Mouse (Mus musculus): ENCODE data around the gene Dgkq. TPM values are rescaled to one million over a fixed set of nuclear protein-coding genes. Genes with fewer than 3 reads are reported as not detected.

The Dgkq gene
- polyA plus RNA-seq, 1 experiment from 2014 or later: 6.2 TPM

DNA sequence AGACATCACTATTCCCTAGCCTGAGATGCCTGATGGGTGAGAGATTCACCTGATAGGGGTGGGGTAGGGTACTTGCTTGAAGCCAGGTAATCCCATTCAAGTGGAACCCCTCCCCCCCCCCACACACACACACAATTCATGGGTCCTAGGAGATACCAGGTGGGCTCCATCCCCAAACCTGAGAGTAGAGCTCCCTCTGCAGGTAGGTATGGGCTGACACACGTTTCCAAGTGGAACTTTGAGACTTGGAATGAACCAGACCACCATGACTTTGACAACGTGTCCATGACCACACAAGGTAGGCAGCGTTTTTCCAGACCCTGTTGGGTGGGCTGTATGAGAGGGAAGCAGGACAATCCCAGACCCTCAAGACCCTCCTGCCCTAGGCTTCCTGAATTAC lies 10.4 kb upstream of the Dgkq start:
- no peak overlapping the region for H3K9ac ChIP-seq
- WGBS (ENCODE audit: insufficient replicate concordance): 37% methylated on average over 3 of the region's 3 CpGs
- no peak overlapping the region for H3K4me3 ChIP-seq
- H3K27me3 ChIP-seq (replicated peaks): no peaks in the 10 kb centered on the region
- H3K4me1 ChIP-seq: peaks cover 50% of the 10 kb centered on the region
- no peaks in the 10 kb centered on the region for H3K9me3 ChIP-seq (replicated peaks)
- no peak for ATAC-seq
- no peak overlapping the region for H3K27ac ChIP-seq
- no peak overlapping the region for H3K4me2 ChIP-seq
- H3K36me3 ChIP-seq: 0 out of 2 replicates have a peak, but pooled peaks cover 5% of the 10 kb centered on the region

DNA sequence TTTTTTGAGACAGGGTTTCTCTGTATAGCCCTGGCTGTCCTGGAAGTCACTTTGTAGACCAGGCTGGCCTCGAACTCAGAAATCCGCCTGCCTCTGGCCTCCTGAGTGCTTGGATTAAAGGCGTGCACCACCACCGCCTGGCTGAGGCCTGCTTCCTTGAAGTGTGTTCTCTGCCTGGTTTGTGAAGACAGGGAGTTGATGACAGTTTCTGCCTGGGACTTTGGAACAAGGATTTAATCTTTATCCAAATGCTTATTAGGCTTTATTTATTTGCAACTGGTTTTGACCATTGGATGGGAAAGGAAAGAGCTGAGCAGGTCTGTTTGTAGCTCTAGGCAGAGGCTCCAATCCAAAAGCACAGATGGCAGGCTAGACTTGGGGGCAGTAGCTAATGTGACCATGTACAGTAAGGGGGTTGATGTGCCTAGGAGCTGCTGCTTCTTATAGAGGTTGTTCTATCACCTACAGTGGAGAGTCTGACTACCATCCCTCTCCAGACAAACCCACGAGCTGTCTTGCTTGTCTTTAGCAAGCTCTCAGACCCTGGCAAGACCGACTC lies 8.9 kb upstream of the Dgkq start:
- Histone ChIP-seq H3K4me1 (peaks cover 65% of the 10 kb centered on the region), H3K27ac (peak overlapping the region; percentile 39), H3K4me2 (no peak overlapping the region), H3K9me3 (replicated peaks) (no peaks in the 10 kb centered on the region), H3K9ac (no peak overlapping the region), H3K4me3 (no peak overlapping the region), H3K36me3 (peaks cover 10% of the 10 kb centered on the region), H3K27me3 (replicated peaks) (no peaks in the 10 kb centered on the region)
- 79% methylated on average over 6 of the region's 6 CpGs for WGBS (ENCODE audit: insufficient replicate concordance)
- no peak for ATAC-seq

DNA sequence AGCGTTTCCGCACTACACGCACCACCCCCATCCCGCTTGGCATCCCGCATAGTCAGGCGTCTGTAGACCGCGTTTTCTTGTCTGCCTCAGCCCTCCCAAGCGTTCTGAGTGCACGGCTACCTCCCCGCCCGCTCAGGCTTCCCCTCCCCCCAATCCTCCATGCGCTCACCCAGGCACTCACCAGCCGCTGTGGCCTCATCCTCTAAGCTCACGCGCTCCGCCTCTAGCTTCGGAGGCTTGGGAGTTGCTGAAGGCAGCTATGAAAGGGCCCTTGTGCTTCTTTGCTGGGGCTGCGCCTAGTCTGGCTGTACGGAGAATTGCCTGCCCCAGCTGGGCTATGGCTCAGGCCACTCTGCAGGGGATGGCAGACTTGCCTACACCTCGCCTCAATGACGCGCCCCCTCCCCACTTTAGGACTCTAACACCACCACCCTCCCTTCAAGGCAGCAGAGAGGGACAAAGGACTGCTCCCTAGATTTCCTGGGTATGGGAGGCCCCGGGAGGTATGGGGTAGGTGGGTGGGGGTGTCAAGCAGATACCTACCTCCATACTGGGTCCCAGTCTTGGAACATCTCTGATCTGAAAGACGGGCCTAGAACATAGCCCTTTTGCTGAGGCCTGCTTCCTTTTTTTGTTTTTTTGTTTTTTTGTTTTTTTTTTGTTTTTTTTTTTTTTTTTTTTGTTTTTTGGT lies 8.3 kb upstream of the Dgkq start:
- peak overlapping the region; percentile 96 for H3K27ac ChIP-seq
- WGBS (ENCODE audit: insufficient replicate concordance): 8% methylated on average over 25 of the region's 25 CpGs
- ATAC-seq: peak; percentile 57
- H3K9ac ChIP-seq: peak overlapping the region; percentile 76
- no peaks in the 10 kb centered on the region for H3K9me3 ChIP-seq (replicated peaks)
- peak overlapping the region; percentile 78 for H3K4me2 ChIP-seq
- H3K4me3 ChIP-seq: peak overlapping the region; percentile 45
- H3K4me1 ChIP-seq: peaks cover 69% of the 10 kb centered on the region
- peaks cover 17% of the 10 kb centered on the region for H3K36me3 ChIP-seq
- no peaks in the 10 kb centered on the region for H3K27me3 ChIP-seq (replicated peaks)

DNA sequence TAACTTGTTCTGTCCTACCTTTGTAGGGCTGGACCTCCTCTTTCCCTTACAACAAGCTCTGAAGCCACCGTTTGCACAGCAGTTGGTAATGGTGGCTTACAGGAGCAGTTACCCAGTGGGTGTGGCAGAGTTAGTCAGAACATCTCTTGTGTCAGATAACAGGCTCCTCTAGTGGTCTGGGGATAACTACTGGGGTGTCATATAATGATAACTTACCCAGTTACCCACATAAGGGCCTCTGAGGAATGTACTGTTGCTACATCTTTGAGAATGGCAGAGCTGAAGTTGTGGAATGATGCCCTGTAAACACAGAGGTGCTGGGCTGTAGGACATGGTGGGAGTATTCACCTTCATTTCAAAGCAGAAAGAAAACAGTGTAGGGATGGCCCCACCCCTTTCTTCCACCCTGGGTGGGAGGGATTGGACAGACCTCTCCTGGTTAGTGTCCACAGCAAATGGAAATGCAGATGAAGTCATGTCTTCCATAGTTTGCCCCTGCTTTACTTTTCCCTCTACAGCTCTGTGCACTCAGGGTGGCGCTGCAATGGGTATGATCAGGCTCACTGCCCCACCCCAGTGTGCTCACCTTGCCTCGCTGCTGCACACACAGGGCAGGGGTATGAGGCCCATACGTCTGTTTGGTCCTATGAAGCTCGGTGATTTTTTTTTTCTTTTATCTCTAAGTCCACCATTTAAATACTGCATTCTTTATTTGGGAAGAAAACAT lies 7.5 kb upstream of the Dgkq start:
- Histone ChIP-seq H3K36me3 (peaks cover 24% of the 10 kb centered on the region), H3K4me1 (peaks cover 76% of the 10 kb centered on the region), H3K4me2 (peak overlapping the region; percentile 78), H3K27me3 (replicated peaks) (no peaks in the 10 kb centered on the region), H3K9me3 (replicated peaks) (no peaks in the 10 kb centered on the region), H3K27ac (peak overlapping the region; percentile 96), H3K9ac (peak overlapping the region; percentile 76), H3K4me3 (peak overlapping the region; percentile 45)
- WGBS (ENCODE audit: insufficient replicate concordance): 4% methylated on average over 5 of the region's 5 CpGs
- ATAC-seq: peak; percentile 85

DNA sequence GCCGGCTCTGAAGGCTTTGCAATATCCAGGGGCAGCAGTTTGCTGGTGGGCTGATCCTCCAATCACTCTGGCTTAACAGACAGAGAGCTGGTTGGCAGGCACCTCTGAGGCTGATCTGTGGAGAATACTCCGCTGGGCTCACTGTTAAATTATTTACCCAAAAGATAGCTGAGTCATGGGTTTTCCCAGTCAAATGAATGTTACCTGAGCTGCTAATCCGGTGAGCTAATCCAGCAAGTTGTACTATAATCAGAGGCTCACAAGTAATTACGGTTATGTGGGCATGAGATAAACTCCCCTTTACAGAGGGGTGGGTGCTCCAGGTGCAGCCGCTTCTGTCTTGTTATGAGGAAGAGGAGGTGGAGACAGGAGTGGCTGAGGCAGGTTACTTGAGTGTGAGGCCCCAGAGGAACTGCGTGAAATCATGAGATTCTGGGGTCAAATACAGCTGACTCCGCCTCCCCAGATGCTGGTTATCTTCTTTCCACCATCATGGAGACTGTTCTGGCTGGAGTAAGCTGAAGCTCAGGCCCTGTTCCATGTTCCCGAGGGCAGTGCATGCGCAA lies 5.9 kb upstream of the Dgkq start, which contains the start of gene Slc26a1:
Slc26a1 (minus strand) TSS at position 319 of the 566 bp plus-strand sequence.
- H3K36me3 ChIP-seq: peaks cover 30% of the 10 kb centered on the region
- H3K27me3 ChIP-seq (replicated peaks): no peaks in the 10 kb centered on the region
- H3K9me3 ChIP-seq (replicated peaks): no peaks in the 10 kb centered on the region
- peak within 1 kb of the TSS; percentile 78 for H3K4me2 ChIP-seq
- peaks cover 90% of the 10 kb centered on the region for H3K4me1 ChIP-seq
- peak within 1 kb of the TSS; percentile 76 for H3K9ac ChIP-seq
- peak within 1 kb of the TSS; percentile 96 for H3K27ac ChIP-seq
- H3K4me3 ChIP-seq: peak within 1 kb of the TSS; percentile 57
- 26% methylated on average over 9 of the region's 9 CpGs for WGBS (ENCODE audit: insufficient replicate concordance)
- peak; percentile 59 for ATAC-seq

- peak overlapping the region; percentile 78 for H3K4me2 ChIP-seq
- no peaks in the 10 kb centered on the region for H3K9me3 ChIP-seq (replicated peaks)
- H3K4me1 ChIP-seq: peaks cover 92% of the 10 kb centered on the region
- peak overlapping the region; percentile 57 for H3K4me3 ChIP-seq
- WGBS (ENCODE audit: insufficient replicate concordance): 56% methylated on average over 2 of the region's 2 CpGs
- peak overlapping the region; percentile 76 for H3K9ac ChIP-seq
- H3K36me3 ChIP-seq: peaks cover 30% of the 10 kb centered on the region
- ATAC-seq: no peak
- H3K27me3 ChIP-seq (replicated peaks): no peaks in the 10 kb centered on the region
- peak overlapping the region; percentile 96 for H3K27ac ChIP-seq
Observed at GRCm38 (mm10) chr5:108674624-108675023, 5.2 kb upstream of the Dgkq start.

GRCm38 (mm10) chr5:108671757-108672156 lies 2.3 kb upstream of the Dgkq start:
- no peak overlapping the region for H3K9ac ChIP-seq
- WGBS (ENCODE audit: insufficient replicate concordance): 88% methylated on average over 12 of the region's 12 CpGs

DNA sequence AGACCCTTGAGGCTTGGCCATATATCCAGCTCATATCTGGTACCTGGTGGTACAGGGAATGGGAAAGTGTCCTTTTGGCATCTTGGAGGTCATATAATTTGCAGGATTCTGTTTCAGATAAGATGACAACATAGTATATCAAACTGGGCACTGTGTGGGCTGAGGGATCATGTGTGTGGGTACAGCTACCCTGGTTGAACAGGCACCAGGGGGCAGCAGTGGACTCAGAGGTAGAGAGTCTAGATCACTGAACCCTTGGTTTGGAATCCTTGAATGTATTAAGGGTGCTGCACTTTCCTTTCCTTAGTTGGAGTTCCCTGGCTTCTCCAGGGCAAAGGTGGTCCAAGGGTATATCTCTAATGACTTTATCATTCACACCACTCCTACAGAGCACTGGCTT lies 1.3 kb upstream of the Dgkq start:
- H3K27me3 ChIP-seq (replicated peaks): no peaks in the 10 kb centered on the region
- peaks cover 70% of the 10 kb centered on the region for H3K4me1 ChIP-seq
- H3K36me3 ChIP-seq: peaks cover 30% of the 10 kb centered on the region
- no peak overlapping the region for H3K9ac ChIP-seq
- H3K9me3 ChIP-seq (replicated peaks): no peaks in the 10 kb centered on the region
- H3K4me3 ChIP-seq: no peak overlapping the region
- H3K27ac ChIP-seq: peak overlapping the region; percentile 89; the same call in 1 of the 2 replicates
- ATAC-seq: peak; percentile 40
- peak overlapping the region; percentile 82; the same call in 1 of the 2 replicates for H3K4me2 ChIP-seq

More at GRCm38 (mm10) chr5:108671757-108672156, 2.3 kb upstream of the Dgkq start:
- no peaks in the 10 kb centered on the region for H3K9me3 ChIP-seq (replicated peaks)
- peaks cover 30% of the 10 kb centered on the region for H3K36me3 ChIP-seq
- H3K4me1 ChIP-seq: peaks cover 80% of the 10 kb centered on the region
- H3K4me3 ChIP-seq: no peak overlapping the region
- no peak overlapping the region for H3K4me2 ChIP-seq
- H3K27ac ChIP-seq: peak overlapping the region; percentile 49; the same call in 1 of the 2 replicates
- no peaks in the 10 kb centered on the region for H3K27me3 ChIP-seq (replicated peaks)
- ATAC-seq: no peak

GRCm38 (mm10) chr5:108669986-108670385 lies 514 bp upstream of the Dgkq start:
- H3K27ac ChIP-seq: peak overlapping the region; percentile 89
- peak overlapping the region; percentile 81 for H3K9ac ChIP-seq
- peaks cover 30% of the 10 kb centered on the region for H3K36me3 ChIP-seq
- H3K9me3 ChIP-seq (replicated peaks): no peaks in the 10 kb centered on the region
- H3K4me3 ChIP-seq: peak overlapping the region; percentile 69
- H3K4me1 ChIP-seq: peaks cover 62% of the 10 kb centered on the region
- 65% methylated on average over 9 of the region's 9 CpGs for WGBS (ENCODE audit: insufficient replicate concordance)
- peaks cover 2% of the 10 kb centered on the region; the same call in 1 of the 2 replicates for H3K27me3 ChIP-seq (replicated peaks)
- peak overlapping the region; percentile 82 for H3K4me2 ChIP-seq
- ATAC-seq: no peak

DNA sequence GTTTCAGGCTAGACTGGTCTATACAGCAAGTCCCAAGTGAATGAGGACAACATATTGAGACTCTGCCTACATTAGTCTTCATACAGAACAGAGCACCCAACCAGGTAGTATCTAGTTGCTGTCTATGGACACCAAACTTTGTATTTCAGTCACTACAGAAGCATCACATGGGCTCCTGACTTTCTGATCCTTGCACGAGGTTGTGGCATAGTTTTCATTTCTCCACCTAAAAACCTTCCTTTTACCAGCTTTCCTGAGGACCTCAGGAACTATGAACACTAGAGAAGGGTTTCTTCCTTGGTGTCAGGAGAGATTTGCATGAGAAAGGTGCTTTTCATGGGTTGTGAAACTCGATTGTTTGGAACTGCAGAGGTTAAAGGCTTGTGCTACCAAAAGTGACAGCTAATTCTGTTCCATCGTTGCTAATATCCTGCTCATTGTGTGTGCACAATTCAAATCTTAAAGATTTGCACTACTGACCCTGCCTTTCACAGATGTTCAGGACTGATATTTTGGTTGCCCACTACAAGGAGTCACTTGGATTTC lies 1.0 kb downstream of the Dgkq start:
- Histone ChIP-seq H3K9me3 (replicated peaks) (no peaks in the 10 kb centered on the region), H3K27ac (peak overlapping the region; percentile 89), H3K27me3 (replicated peaks) (peaks cover 12% of the 10 kb centered on the region), H3K4me2 (peak overlapping the region; percentile 82), H3K4me3 (peak overlapping the region; percentile 69), H3K9ac (peak overlapping the region; percentile 81), H3K36me3 (peaks cover 25% of the 10 kb centered on the region), H3K4me1 (peaks cover 47% of the 10 kb centered on the region)
- no peak for ATAC-seq
- WGBS (ENCODE audit: insufficient replicate concordance): 13% methylated on average over 3 of the region's 3 CpGs

GRCm38 (mm10) chr5:108667370-108667769 lies 2.1 kb downstream of the Dgkq start:
- H3K4me2 ChIP-seq: no peak overlapping the region
- peaks cover 40% of the 10 kb centered on the region for H3K4me1 ChIP-seq
- no peak overlapping the region for H3K9ac ChIP-seq
- H3K27me3 ChIP-seq (replicated peaks): peaks cover 18% of the 10 kb centered on the region
- no peaks in the 10 kb centered on the region for H3K9me3 ChIP-seq (replicated peaks)
- no peak for ATAC-seq
- WGBS (ENCODE audit: insufficient replicate concordance): 79% methylated on average over 2 of the region's 2 CpGs
- H3K36me3 ChIP-seq: peaks cover 15% of the 10 kb centered on the region
- H3K27ac ChIP-seq: no peak overlapping the region
- H3K4me3 ChIP-seq: no peak overlapping the region

Measured in liver, embryonic 12.5 days (tissue).